Mouse (Mus musculus): ENCODE results near the gene H2al1b. TPM values are rescaled to one million over a fixed set of nuclear protein-coding genes. Genes with fewer than 3 reads are reported as not detected.
"Not testable (repeated sequence)": the region's sequence is repeated elsewhere in the genome, so short reads cannot be mapped to it uniquely, and the experiment has no call there.

H2al1b gene
- total RNA-seq (2014; rRNA removed) (not detected in 2 replicates), polyA plus RNA-seq (2015; fragmentation: Nextera tagmentation; extraction: Ambion mirVana) (not detected in 2 replicates)

DNA sequence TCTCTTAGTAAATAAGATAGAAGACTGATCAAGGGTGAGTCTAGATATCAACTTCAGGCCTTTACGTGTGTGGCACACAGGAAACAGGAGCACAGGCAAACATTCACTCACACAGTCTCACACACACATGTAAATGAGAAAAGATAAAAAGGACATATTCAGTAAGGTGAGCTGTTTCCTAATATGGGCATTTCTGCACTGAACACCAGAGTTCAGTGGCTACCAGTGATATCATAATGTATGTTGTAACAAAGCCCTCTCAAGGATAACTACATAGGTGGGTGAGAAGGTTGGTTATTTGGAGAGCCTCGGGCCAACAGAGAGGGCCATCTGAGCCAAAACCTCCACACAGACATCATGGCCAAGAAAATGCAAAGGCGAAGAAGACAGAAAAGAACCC is at the start of gene H2al1b:
TSS of gene H2al1b (plus strand) at position 301 of the 400 bp plus-strand sequence.
- not testable (repeated sequence) for H3K4me1 ChIP-seq (ENCODE audit: insufficient read depth, low read length); H3K9me3 ChIP-seq (ENCODE audit: low read length); H3K4me3 ChIP-seq (ENCODE audit: low read depth, low read length); H3K36me3 ChIP-seq (ENCODE audit: insufficient read depth, low read length); H3K9ac ChIP-seq (replicated peaks; ENCODE audit: low read length, poor library complexity, severe bottlenecking); DNase-seq (ENCODE audit: low spot score); H3K4me2 ChIP-seq (ENCODE audit: low read depth, low read length, poor library complexity, severe bottlenecking); H3K27ac ChIP-seq (ENCODE audit: low read depth, low read length); ATAC-seq (ENCODE audit: low FRiP score); H3K27me3 ChIP-seq (ENCODE audit: insufficient read depth, low read length)
- WGBS: 92% methylated on average over 1 of the region's 3 CpGs

DNA sequence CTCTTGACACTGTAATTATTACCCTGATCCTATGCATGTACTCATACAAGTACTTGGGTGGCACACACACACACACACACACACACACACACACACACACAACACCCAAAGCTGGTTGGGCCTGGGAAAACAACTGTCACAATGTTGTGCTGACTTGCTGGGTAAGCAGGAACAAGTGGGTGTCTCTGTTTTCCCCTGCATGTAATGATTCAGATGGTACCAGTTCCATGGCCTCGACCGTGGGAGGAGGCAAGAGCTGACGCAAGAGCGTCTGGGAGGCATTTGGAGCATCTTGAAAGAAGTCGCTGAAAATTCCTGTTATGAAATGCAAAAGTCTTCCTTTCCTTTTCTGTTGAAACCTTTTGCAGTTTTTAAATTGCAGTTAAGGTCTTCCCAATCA is 48.2 kb upstream of the H2al1b start:
- Histone ChIP-seq H3K36me3 (ENCODE audit: insufficient read depth, low read length) (no peaks in the 10 kb centered on the region), H3K9ac (replicated peaks; ENCODE audit: low read length, poor library complexity, severe bottlenecking) (no peak overlapping the region), H3K4me2 (ENCODE audit: low read depth, low read length, poor library complexity, severe bottlenecking) (no peak overlapping the region), H3K27me3 (ENCODE audit: insufficient read depth, low read length) (no peaks in the 10 kb centered on the region), H3K4me1 (ENCODE audit: insufficient read depth, low read length) (no peaks in the 10 kb centered on the region), H3K4me3 (ENCODE audit: low read depth, low read length) (no peak overlapping the region), H3K27ac (ENCODE audit: low read depth, low read length) (no peak overlapping the region), H3K9me3 (ENCODE audit: low read length) (no peaks in the 10 kb centered on the region)
- ATAC-seq (ENCODE audit: low FRiP score) (no peak), DNase-seq (ENCODE audit: low spot score) (no peak)
- no peak for TF ChIP-seq CTCF (IDR thresholded peaks at IDR 0.05)
- WGBS: 65% methylated on average over 5 of the region's 5 CpGs

DNA sequence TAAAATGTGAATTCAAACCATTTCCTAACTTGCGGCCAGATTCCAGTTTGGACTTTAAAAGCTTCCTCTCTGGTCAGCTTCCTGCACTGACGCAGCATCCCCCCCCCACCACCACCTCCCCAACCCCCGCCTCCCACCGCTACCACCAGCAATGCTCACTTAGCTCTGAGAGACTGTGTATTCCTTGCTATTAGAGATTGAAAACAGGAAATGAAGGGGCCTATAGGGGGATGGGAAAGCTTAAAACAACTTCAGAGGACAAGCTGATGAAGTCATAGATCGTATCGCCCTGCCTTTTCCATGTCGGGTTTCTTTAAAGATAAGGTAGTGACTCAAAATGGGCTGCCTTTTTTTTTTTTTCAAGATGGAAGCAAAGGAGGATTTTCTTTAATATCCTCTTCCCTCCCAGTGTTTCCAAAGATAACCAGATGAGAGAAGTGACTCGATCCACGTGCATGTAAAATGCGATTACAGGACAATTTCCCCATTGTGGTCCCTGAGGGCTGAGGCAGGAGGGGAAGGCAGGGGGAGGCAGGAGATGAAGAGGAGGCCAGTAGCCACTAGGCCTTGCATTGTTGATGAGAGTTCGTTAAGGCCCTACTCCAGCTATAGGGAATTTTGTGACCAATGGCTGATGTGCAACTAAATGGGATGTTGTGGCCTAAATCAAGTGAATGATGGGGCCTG is 47.6 kb upstream of the H2al1b start:
- 52% methylated on average over 11 of the region's 11 CpGs for WGBS
- H3K4me1 ChIP-seq (ENCODE audit: insufficient read depth, low read length): no peaks in the 10 kb centered on the region
- H3K9ac ChIP-seq (replicated peaks; ENCODE audit: low read length, poor library complexity, severe bottlenecking): no peak overlapping the region
- H3K27me3 ChIP-seq (ENCODE audit: insufficient read depth, low read length): no peaks in the 10 kb centered on the region
- H3K4me3 ChIP-seq (ENCODE audit: low read depth, low read length): no peak overlapping the region
- H3K27ac ChIP-seq (ENCODE audit: low read depth, low read length): no peak overlapping the region
- no peak overlapping the region for H3K4me2 ChIP-seq (ENCODE audit: low read depth, low read length, poor library complexity, severe bottlenecking)
- no peaks in the 10 kb centered on the region for H3K36me3 ChIP-seq (ENCODE audit: insufficient read depth, low read length)
- ATAC-seq (ENCODE audit: low FRiP score) (no peak), DNase-seq (ENCODE audit: low spot score) (no peak)
- no peak for TF ChIP-seq CTCF (IDR thresholded peaks at IDR 0.05)
- no peaks in the 10 kb centered on the region for H3K9me3 ChIP-seq (ENCODE audit: low read length)

DNA sequence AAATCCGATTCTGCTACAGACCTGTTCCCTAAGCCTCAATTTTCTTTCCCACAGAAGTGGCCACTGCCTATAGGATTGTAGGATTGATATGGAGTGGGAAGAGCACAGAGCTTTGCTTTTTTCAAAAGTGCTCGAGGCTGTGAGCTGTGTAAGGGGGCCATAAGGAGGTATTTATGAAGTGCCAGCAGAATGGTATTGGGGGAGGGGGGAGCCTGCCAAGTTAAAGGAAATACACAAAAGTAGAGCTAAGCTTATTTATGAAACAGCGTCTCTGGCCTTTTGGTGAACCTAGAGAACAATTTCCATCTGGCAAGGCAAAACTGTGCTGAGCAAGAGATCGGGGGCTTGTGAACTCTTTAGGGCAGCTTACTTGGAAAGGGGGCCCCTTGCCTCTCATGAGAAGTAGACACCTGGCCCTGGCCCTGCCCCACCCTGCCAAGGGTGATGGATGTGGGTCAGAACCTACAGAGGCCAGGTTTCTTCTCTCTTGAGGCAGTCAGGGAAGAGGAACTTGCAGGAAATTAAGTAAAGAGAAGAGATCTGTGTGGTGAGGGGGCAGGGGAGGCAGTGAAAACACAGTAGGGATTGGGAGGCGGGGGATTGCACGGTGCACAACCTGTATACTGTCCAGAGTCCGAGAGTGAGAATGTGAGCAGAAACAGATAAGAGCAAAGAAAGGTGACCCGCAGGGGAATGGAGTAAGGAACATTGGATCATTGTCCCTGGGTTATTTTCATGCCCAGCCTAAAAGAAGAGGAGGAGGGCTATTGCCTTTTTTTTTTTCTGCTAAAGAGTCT is 46.5 kb upstream of the H2al1b start:
- Histone ChIP-seq H3K4me2 (ENCODE audit: low read depth, low read length, poor library complexity, severe bottlenecking) (no peak overlapping the region), H3K4me3 (ENCODE audit: low read depth, low read length) (no peak overlapping the region), H3K27me3 (ENCODE audit: insufficient read depth, low read length) (no peaks in the 10 kb centered on the region), H3K4me1 (ENCODE audit: insufficient read depth, low read length) (no peaks in the 10 kb centered on the region), H3K9ac (replicated peaks; ENCODE audit: low read length, poor library complexity, severe bottlenecking) (no peak overlapping the region), H3K36me3 (ENCODE audit: insufficient read depth, low read length) (no peaks in the 10 kb centered on the region), H3K9me3 (ENCODE audit: low read length) (no peaks in the 10 kb centered on the region), H3K27ac (ENCODE audit: low read depth, low read length) (no peak overlapping the region)
- WGBS: 73% methylated on average over 8 of the region's 8 CpGs
- ATAC-seq (ENCODE audit: low FRiP score) (no peak), DNase-seq (ENCODE audit: low spot score) (no peak)
- no peak for TF ChIP-seq CTCF (IDR thresholded peaks at IDR 0.05)

DNA sequence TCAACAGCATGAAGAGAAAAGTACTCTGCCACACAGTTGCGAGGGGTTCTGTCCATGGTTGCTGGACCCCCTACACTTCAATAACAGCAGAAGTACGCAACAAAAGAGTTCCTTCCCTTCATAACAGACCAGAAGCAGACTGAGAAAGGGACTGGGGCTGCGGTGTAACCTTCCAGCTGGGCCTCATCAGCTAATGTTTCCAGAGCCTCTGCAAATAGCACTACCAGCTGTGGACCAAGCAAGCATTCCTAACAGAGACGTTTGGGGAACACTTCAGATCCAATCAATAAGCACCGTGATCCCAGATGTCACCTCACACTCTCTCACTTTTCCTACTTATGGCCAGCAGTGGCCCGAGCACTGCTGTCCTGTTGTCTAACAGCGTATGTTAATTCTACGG is 37.3 kb upstream of the H2al1b start:
- H3K4me3 ChIP-seq (ENCODE audit: low read depth, low read length): no peak overlapping the region
- H3K27ac ChIP-seq (ENCODE audit: low read depth, low read length): no peak overlapping the region
- DNase-seq (ENCODE audit: low spot score) (no peak), ATAC-seq (ENCODE audit: low FRiP score) (no peak)
- no peak overlapping the region for H3K9ac ChIP-seq (replicated peaks; ENCODE audit: low read length, poor library complexity, severe bottlenecking)
- no peak overlapping the region for H3K4me2 ChIP-seq (ENCODE audit: low read depth, low read length, poor library complexity, severe bottlenecking)
- WGBS: 83% methylated on average over 8 of the region's 8 CpGs
- H3K4me1 ChIP-seq (ENCODE audit: insufficient read depth, low read length): no peaks in the 10 kb centered on the region
- no peaks in the 10 kb centered on the region for H3K36me3 ChIP-seq (ENCODE audit: insufficient read depth, low read length)
- H3K9me3 ChIP-seq (ENCODE audit: low read length): no peaks in the 10 kb centered on the region
- TF ChIP-seq CTCF (IDR thresholded peaks at IDR 0.05): no peak
- no peaks in the 10 kb centered on the region for H3K27me3 ChIP-seq (ENCODE audit: insufficient read depth, low read length)

- Histone ChIP-seq H3K27me3 (ENCODE audit: insufficient read depth, low read length) (no peaks in the 10 kb centered on the region), H3K4me2 (ENCODE audit: low read depth, low read length, poor library complexity, severe bottlenecking) (no peak overlapping the region), H3K9ac (replicated peaks; ENCODE audit: low read length, poor library complexity, severe bottlenecking) (no peak overlapping the region), H3K36me3 (ENCODE audit: insufficient read depth, low read length) (no peaks in the 10 kb centered on the region), H3K27ac (ENCODE audit: low read depth, low read length) (no peak overlapping the region), H3K4me3 (ENCODE audit: low read depth, low read length) (no peak overlapping the region), H3K4me1 (ENCODE audit: insufficient read depth, low read length) (no peaks in the 10 kb centered on the region), H3K9me3 (ENCODE audit: low read length) (no peaks in the 10 kb centered on the region)
- DNase-seq (ENCODE audit: low spot score) (peak; percentile 12), ATAC-seq (ENCODE audit: low FRiP score) (no peak)
- no peak for TF ChIP-seq CTCF (IDR thresholded peaks at IDR 0.05)
- WGBS: 61% methylated on average over 7 of the region's 7 CpGs
These were observed 34.4 kb upstream of the H2al1b start for GRCm38 (mm10) chrX:11267791-11268190.

Measured in midbrain, postnatal 0 days (tissue).